Mouse (Mus musculus): ENCODE measurements around the gene Ifna7.
"Not testable (repeated sequence)": the region's sequence is repeated elsewhere in the genome, so short reads cannot be mapped to it uniquely, and the experiment has no call there.

GRCm38 (mm10) chr4:88797097-88797496 is 18.9 kb upstream of the Ifna7 start, which contains the start of gene Gm13279:
- not testable (repeated sequence) for TF ChIP-seq CTCF, POLR2A (IDR thresholded peaks at IDR 0.05; ENCODE audit: insufficient read depth, low read depth, low read length)

Data from olfactory bulb, adult 2 months (tissue).